Mouse (Mus musculus) adrenal gland, postnatal 14 days (tissue): ENCODE results near the gene 1700037H04Rik. TPM values are rescaled to one million over a fixed set of nuclear protein-coding genes. Genes with fewer than 3 reads are reported as not detected.

Experiments
- DNase-seq: peaks from one replicate; pipeline ENCODE4 v3.0.0; 2021; ENCODE audit warnings: mixed read lengths
- total RNA-seq: library from RNA; stranded (reverse); gene quantifications from 2 replicates; pipeline ENCODE4 v1.2.3, GENCODE M21; 2021

The 1700037H04Rik gene
- total RNA-seq, 1 experiment from 2014 or later: 79.8 TPM

GRCm38 (mm10) chr2:131179246-131179886 is 19.5 kb upstream of the 1700037H04Rik start:
- peak; percentile 82 for DNase-seq

- peak; percentile 41 for DNase-seq
Measured at GRCm38 (mm10) chr2:131178828-131179245, 19.0 kb upstream of the 1700037H04Rik start.

GRCm38 (mm10) chr2:131177932-131178331 is 18.1 kb upstream of the 1700037H04Rik start:
- no peak for DNase-seq

GRCm38 (mm10) chr2:131176491-131176890 is 16.6 kb upstream of the 1700037H04Rik start:
- DNase-seq: peak; percentile 43

GRCm38 (mm10) chr2:131175945-131176309 is 16.0 kb upstream of the 1700037H04Rik start:
- DNase-seq: no peak

- DNase-seq: no peak
Measured at GRCm38 (mm10) chr2:131175286-131175944, 15.5 kb upstream of the 1700037H04Rik start.

- DNase-seq: peak; percentile 70
Measured at GRCm38 (mm10) chr2:131174700-131175099, 14.8 kb upstream of the 1700037H04Rik start.

- no peak for DNase-seq
Measured at GRCm38 (mm10) chr2:131172322-131172721, 12.4 kb upstream of the 1700037H04Rik start.

GRCm38 (mm10) chr2:131171401-131172104 is 11.7 kb upstream of the 1700037H04Rik start:
- peak; percentile 84 for DNase-seq

- DNase-seq: no peak
Measured at GRCm38 (mm10) chr2:131170936-131171335, 11.1 kb upstream of the 1700037H04Rik start.

GRCm38 (mm10) chr2:131168914-131169313 is 9.0 kb upstream of the 1700037H04Rik start:
- DNase-seq: no peak

- DNase-seq: no peak
Measured at GRCm38 (mm10) chr2:131167984-131168383, 8.1 kb upstream of the 1700037H04Rik start.

GRCm38 (mm10) chr2:131166172-131166571 is 6.3 kb upstream of the 1700037H04Rik start:
- DNase-seq: no peak

- DNase-seq: no peak
Measured at GRCm38 (mm10) chr2:131163924-131164323, 4.0 kb upstream of the 1700037H04Rik start.

GRCm38 (mm10) chr2:131160671-131161111 is 810 bp upstream of the 1700037H04Rik start:
- no peak for DNase-seq

GRCm38 (mm10) chr2:131159491-131159910 is 380 bp downstream of the 1700037H04Rik start:
- peak; percentile 57 for DNase-seq

GRCm38 (mm10) chr2:131156987-131157386 is 2.9 kb downstream of the 1700037H04Rik start:
- no peak for DNase-seq

- no peak for DNase-seq
Measured at GRCm38 (mm10) chr2:131154036-131154435, 5.8 kb downstream of the 1700037H04Rik start.

- DNase-seq: no peak
Measured at GRCm38 (mm10) chr2:131152166-131152730, 7.6 kb downstream of the 1700037H04Rik start.

GRCm38 (mm10) chr2:131149254-131149578 is 10.7 kb downstream of the 1700037H04Rik start:
- DNase-seq: no peak

- DNase-seq: peak; percentile 49
Measured at GRCm38 (mm10) chr2:131148353-131149253, 11.3 kb downstream of the 1700037H04Rik start.

- no peak for DNase-seq
Measured at GRCm38 (mm10) chr2:131147043-131147365, 12.9 kb downstream of the 1700037H04Rik start.
